Mouse (Mus musculus): ENCODE measurements around the gene Gm20219. TPM values are rescaled to one million over a fixed set of nuclear protein-coding genes. Genes with fewer than 3 reads are reported as not detected.

Gm20219 gene
- 3.2 TPM for polyA plus RNA-seq (2015; fragmentation: Illumina TruSeq; extraction: RNeasy Lipid Tissue Mini Kit (QIAGEN cat#74804); ENCODE audit: low read depth, low replicate concordance)

GRCm38 (mm10) chr17:56554122-56554551, at the start of gene Gm20219:
Gene Gm20219 (minus strand): TSS chr17:56554387.

GRCm38 (mm10) chr17:56584257-56585130, 30.3 kb upstream of the Gm20219 start, which contains the start of the genes Safb2 and Safb:
Gene Safb2 (minus strand): TSS chr17:56584585.
Gene Safb (plus strand): TSS chr17:56584825.

DNA sequence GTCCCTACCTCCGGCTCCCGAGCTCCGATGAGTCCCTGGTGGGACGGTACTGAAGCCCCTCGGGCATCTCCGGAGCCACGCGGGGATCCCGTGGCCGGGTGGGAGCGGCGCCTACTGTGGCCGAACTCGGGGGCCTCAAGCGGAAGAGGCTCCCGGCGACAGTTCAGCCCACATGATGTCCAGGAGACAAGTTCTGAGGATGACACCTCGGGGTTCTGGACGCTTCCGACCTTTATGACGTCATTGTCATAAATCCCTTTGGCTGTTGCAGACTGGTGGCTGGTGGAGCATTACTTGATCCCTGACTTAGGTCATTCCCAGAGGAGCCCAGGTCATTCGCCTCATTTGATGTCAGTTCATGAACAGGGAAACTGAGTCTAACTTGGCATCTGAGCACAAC, 41.9 kb downstream of the Gm20219 start, which contains the start of gene Znrf4:
Gene Znrf4 (minus strand): TSS at position 122 of the 400 bp plus-strand sequence.

Other genes with a start within 250 kb of the Gm20219 start
- 39.1 TPM for gene Kdm4b, start 228.3 kb downstream of the Gm20219 start, polyA plus RNA-seq (2015; fragmentation: Illumina TruSeq; extraction: RNeasy Lipid Tissue Mini Kit (QIAGEN cat#74804); ENCODE audit: low read depth, low replicate concordance)
- 220 TPM for gene Ptprs, start 77.9 kb downstream of the Gm20219 start, polyA plus RNA-seq (2015; fragmentation: Illumina TruSeq; extraction: RNeasy Lipid Tissue Mini Kit (QIAGEN cat#74804); ENCODE audit: low read depth, low replicate concordance)
- gene Znrf4, start 42.0 kb downstream of the Gm20219 start, polyA plus RNA-seq (2015; fragmentation: Illumina TruSeq; extraction: RNeasy Lipid Tissue Mini Kit (QIAGEN cat#74804); ENCODE audit: low read depth, low replicate concordance), result not detected
- gene Safb2, start 30.2 kb upstream of the Gm20219 start, polyA plus RNA-seq (2015; fragmentation: Illumina TruSeq; extraction: RNeasy Lipid Tissue Mini Kit (QIAGEN cat#74804); ENCODE audit: low read depth, low replicate concordance), result 64.6 TPM
- gene Safb, start 30.4 kb upstream of the Gm20219 start, polyA plus RNA-seq (2015; fragmentation: Illumina TruSeq; extraction: RNeasy Lipid Tissue Mini Kit (QIAGEN cat#74804); ENCODE audit: low read depth, low replicate concordance), result 74.2 TPM
- 214 TPM for gene 2410015M20Rik, start 55.4 kb upstream of the Gm20219 start, polyA plus RNA-seq (2015; fragmentation: Illumina TruSeq; extraction: RNeasy Lipid Tissue Mini Kit (QIAGEN cat#74804); ENCODE audit: low read depth, low replicate concordance)
- gene Rpl36, start 59.0 kb upstream of the Gm20219 start, polyA plus RNA-seq (2015; fragmentation: Illumina TruSeq; extraction: RNeasy Lipid Tissue Mini Kit (QIAGEN cat#74804); ENCODE audit: low read depth, low replicate concordance), result 1,130 TPM
- gene Lonp1, start 72.5 kb upstream of the Gm20219 start, polyA plus RNA-seq (2015; fragmentation: Illumina TruSeq; extraction: RNeasy Lipid Tissue Mini Kit (QIAGEN cat#74804); ENCODE audit: low read depth, low replicate concordance), result 49.1 TPM
- gene Catsperd, start 73.8 kb upstream of the Gm20219 start, polyA plus RNA-seq (2015; fragmentation: Illumina TruSeq; extraction: RNeasy Lipid Tissue Mini Kit (QIAGEN cat#74804); ENCODE audit: low read depth, low replicate concordance), result 0.77 TPM
- gene Ranbp3, start 118.9 kb upstream of the Gm20219 start, polyA plus RNA-seq (2015; fragmentation: Illumina TruSeq; extraction: RNeasy Lipid Tissue Mini Kit (QIAGEN cat#74804); ENCODE audit: low read depth, low replicate concordance), result 75.1 TPM
- gene Ndufa11, start 163.4 kb upstream of the Gm20219 start, polyA plus RNA-seq (2015; fragmentation: Illumina TruSeq; extraction: RNeasy Lipid Tissue Mini Kit (QIAGEN cat#74804); ENCODE audit: low read depth, low replicate concordance), result 512 TPM
- gene Vmac, start 163.6 kb upstream of the Gm20219 start, polyA plus RNA-seq (2015; fragmentation: Illumina TruSeq; extraction: RNeasy Lipid Tissue Mini Kit (QIAGEN cat#74804); ENCODE audit: low read depth, low replicate concordance), result 13.8 TPM
- 2.6 TPM for gene Nrtn, start 203.1 kb upstream of the Gm20219 start, polyA plus RNA-seq (2015; fragmentation: Illumina TruSeq; extraction: RNeasy Lipid Tissue Mini Kit (QIAGEN cat#74804); ENCODE audit: low read depth, low replicate concordance)
- 73.7 TPM for gene Dus3l, start 210.4 kb upstream of the Gm20219 start, polyA plus RNA-seq (2015; fragmentation: Illumina TruSeq; extraction: RNeasy Lipid Tissue Mini Kit (QIAGEN cat#74804); ENCODE audit: low read depth, low replicate concordance)
- 1.7 TPM for gene Prr22, start 215.9 kb upstream of the Gm20219 start, polyA plus RNA-seq (2015; fragmentation: Illumina TruSeq; extraction: RNeasy Lipid Tissue Mini Kit (QIAGEN cat#74804); ENCODE audit: low read depth, low replicate concordance)

Measured in brain, adult 10 weeks (tissue).